Mouse (Mus musculus) bone marrow, adult 2 months (tissue): Measurements from ENCODE around the gene Mrpl48. TPM values are rescaled to one million over a fixed set of nuclear protein-coding genes. Genes with fewer than 3 reads are reported as not detected.
A peak's percentile ranks its signal among the peaks of the same experiment; 100 is the strongest.

Source experiments
- H3K27ac ChIP-seq: fragments of 200-500 bp; 2 replicates; pipeline ENCODE4 v1.5.1; 2012; ENCODE audit warnings: low read depth, mild to moderate bottlenecking, control low read depth, inconsistent platforms, low read length; ENCODE audit not compliant: control insufficient read depth, poor library complexity, insufficient read depth
- H3K4me1 ChIP-seq: fragments of 200-500 bp; 2 replicates; pipeline ENCODE4 v1.6.1; 2011; ENCODE audit warnings: low read length; ENCODE audit not compliant: control insufficient read depth, insufficient read depth
- H3K4me3 ChIP-seq: fragments of 200-500 bp; replicated peaks from 2 replicates; pipeline ENCODE3; 2011; ENCODE audit warnings: mild to moderate bottlenecking, low read depth, low read length, control low read depth; ENCODE audit not compliant: control insufficient read depth
- CTCF ChIP-seq: fragments of 200-500 bp; IDR thresholded peaks from 2 replicates; pipeline ENCODE4 v1.5.1; 2011; ENCODE audit warnings: low read length, control low read depth; ENCODE audit not compliant: control insufficient read depth, insufficient read depth
- POLR2A ChIP-seq: fragments of 200-500 bp; IDR thresholded peaks from 2 replicates; pipeline ENCODE4 v1.6.1; 2011; ENCODE audit warnings: low read depth, mild to moderate bottlenecking, control low read depth, low read length, borderline replicate concordance; ENCODE audit not compliant: control insufficient read depth
- WGBS: fragments of 180-500 bp; shearing (Covaris S2); methylation state at CpG from one replicate; pipeline ENCODE4 v1.1.7; 2018; 5-methylcytosine and 5-hydroxymethylcytosine counted together
- polyA plus RNA-seq: library from polyadenylated mRNA; stranded (reverse); fragments of >200 nt; gene quantifications from 2 replicates; pipeline ENCODE4 v1.2.4, GENCODE M21; 2011; ENCODE audit warnings: low replicate concordance; ENCODE audit not compliant: missing spikeins, insufficient read depth, insufficient read length

The Mrpl48 gene
- polyA plus RNA-seq, 1 experiment = 37.9 TPM

DNA sequence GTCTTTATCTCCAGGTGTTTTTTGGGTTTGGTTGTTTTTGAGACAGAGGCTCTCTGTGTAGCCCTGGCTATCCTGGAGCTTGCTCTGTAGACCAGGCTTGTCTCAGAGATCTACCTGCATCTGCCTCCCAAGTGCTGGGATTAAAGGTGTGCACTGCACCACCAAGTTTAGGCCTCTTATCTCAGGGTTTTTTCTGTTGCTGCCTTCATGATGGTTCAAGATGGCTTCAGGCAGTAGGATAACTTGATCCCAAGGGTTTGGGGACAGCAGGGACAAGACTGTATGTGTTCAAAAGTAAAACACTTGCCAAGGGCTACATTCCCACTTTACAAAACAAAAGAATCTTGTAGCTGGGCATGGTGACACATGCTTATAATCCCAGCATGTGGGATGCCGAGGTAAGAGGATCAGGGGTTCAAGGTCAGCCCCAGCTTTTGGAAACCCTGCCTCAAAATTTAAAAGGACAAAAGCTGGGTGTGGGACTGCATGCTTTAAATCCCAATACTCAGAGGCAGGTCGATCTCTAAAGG is 106.2 kb downstream of the Mrpl48 start:
- Histone ChIP-seq H3K27ac (peak overlapping the region; percentile 54; the same call in 1 of the 2 replicates), H3K4me1 (peaks cover 8% of the 10 kb centered on the region), H3K4me3 (no peak overlapping the region)
- no peak for TF ChIP-seq POLR2A
- TF ChIP-seq CTCF = no peak
- 34% methylated on average over 2 of the region's 2 CpGs for WGBS

DNA sequence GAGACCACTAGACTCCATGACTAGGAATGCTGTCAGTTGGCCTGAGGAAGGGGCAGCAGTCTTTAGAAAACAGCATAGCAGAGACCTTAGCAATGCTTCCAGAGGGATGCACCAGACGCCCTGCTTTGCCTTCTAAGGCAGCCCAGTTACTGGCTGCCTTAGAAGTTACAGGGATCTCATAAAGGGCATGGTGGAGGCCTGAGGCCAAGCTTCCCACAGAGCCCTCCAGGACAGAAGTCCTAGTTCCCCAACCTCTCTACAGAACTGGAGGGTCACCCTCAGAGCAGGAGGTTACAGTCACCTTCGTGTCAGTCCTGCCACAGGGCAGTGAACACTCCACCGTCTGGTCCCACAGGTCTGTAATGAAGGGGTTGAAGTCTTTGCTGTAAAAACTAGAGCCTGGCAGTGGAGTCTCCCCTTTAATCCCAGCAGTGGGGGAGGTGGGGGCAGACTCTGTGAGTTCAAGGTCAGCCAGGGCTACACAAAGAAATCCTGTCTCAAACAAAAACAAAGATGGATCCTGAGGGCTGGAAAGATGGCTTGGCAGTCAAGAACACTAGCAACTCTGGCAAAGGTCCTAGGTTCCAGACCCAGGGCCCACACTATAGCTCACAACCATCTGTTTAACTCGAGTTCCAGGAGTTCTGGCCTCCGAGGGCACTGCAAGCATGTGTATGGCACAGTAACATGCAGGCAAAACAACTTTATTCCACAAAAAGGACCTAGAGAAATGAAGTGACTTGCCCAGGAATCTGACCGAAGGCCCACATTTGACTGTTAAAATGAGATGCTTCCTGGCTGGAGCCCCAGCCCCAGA is 106.9 kb downstream of the Mrpl48 start:
- no peak for TF ChIP-seq CTCF
- TF ChIP-seq POLR2A = 0 out of 2 replicates have a peak, but pooled peaks have one; percentile 26
- peak overlapping the region; percentile 35 for H3K27ac ChIP-seq
- no peak overlapping the region for H3K4me3 ChIP-seq
- 58% methylated on average over 6 of the region's 6 CpGs for WGBS
- peaks cover 8% of the 10 kb centered on the region for H3K4me1 ChIP-seq

DNA sequence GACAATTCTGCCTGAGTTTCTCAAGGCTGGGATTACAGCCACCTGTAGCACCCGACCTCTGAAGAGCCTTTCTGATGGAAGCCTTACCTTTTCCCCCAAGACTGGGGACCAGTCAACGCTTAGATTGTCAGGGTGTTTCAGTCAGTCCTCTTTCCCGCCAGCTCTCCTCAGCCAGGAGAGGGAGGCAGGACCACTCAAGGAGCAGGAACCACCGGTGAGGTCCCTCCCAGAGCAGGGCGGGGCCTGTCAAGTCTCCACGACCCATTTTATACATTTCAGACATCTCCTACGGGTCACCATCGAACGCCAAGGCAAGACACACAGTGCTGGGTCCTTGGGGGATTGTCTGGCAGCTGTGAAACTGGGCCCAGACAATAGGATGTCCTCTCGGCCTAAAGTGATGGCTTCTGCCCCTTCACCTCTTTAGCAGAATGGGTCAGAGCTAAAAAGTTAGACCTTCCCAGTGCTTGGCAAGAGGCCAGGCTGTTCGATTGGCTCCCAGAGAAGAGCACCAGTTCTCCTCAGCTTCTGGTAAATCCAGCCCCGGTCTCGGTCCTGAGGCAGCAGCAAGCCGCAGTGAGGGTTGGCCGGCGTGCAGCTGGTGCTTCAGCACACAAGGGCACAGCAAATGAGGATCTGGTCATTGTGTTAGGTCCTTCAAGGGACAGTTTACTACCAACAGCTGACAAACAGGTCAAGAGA is 107.7 kb downstream of the Mrpl48 start:
- peak; percentile 68; the same call in 1 of the 2 replicates for TF ChIP-seq POLR2A
- TF ChIP-seq CTCF = no peak
- WGBS = 64% methylated on average over 16 of the region's 16 CpGs
- Histone ChIP-seq H3K4me1 (peaks cover 8% of the 10 kb centered on the region), H3K27ac (peak overlapping the region; percentile 35), H3K4me3 (no peak overlapping the region)

GRCm38 (mm10) chr7:100499465-100499864 is 108.6 kb downstream of the Mrpl48 start:
- Histone ChIP-seq H3K27ac (no peak overlapping the region), H3K4me3 (no peak overlapping the region), H3K4me1 (peaks cover 8% of the 10 kb centered on the region)
- no peak for TF ChIP-seq POLR2A
- no peak for TF ChIP-seq CTCF

DNA sequence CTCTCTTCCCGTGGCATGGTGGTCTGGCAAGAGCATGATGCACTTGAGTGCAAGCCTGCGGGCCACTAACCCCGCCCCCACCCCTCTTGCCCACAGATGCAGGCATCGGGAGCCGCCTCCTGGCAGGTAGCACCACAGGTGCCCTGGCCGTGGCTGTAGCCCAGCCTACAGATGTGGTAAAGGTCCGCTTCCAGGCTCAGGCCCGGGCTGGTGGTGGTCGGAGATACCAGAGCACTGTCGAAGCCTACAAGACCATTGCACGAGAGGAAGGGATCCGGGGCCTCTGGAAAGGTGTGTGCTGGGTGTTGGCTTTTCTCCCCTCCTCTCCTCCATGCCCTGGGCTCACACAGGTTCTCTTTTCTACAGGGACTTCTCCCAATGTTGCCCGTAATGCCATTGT is 110.1 kb downstream of the Mrpl48 start:
- no peak; the same call in 1 of the 2 replicates for TF ChIP-seq POLR2A
- TF ChIP-seq CTCF = no peak
- Histone ChIP-seq H3K4me3 (no peak overlapping the region), H3K4me1 (peaks cover 6% of the 10 kb centered on the region), H3K27ac (no peak overlapping the region)
- WGBS = 92% methylated on average over 13 of the region's 13 CpGs

DNA sequence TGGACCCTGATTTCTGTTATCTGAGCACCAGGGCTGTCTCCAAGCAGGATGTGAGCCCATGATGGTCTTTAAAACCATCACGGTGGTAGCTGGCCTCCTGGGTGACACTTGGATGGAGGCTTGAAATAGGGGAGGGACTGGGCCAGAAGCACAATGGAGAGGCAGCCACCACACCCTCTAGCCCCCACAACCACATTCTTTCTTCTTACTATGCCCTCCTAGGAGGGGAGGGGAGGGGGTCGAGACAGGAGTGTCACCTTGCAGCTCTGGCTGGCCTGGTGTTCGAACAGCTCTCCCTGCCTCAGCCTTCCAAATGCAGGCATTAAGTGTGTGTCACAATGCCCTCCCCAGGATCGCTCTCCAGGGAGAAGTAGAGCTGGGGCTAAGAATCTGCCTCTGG is 110.7 kb downstream of the Mrpl48 start:
- no peak overlapping the region for H3K4me3 ChIP-seq
- TF ChIP-seq CTCF (no peak), POLR2A (no peak)
- peaks cover 1% of the 10 kb centered on the region; the same call in 1 of the 2 replicates for H3K4me1 ChIP-seq
- WGBS = 87% methylated on average over 4 of the region's 4 CpGs
- H3K27ac ChIP-seq = no peak overlapping the region

DNA sequence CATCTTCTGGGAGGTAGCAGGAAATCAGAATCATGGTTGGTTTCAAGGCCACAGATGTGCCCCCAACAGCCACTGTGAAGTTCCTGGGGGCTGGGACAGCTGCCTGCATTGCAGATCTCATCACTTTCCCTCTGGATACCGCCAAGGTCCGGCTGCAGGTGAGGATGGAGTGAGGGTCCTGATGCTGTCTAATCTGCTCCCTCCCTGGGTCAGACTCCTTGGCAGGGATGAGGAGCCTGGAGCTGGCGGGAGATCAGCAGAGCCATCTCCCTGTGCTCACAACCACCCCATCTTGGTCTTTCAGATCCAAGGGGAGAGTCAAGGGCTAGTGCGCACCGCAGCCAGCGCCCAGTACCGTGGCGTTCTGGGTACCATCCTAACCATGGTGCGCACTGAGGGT is 111.3 kb downstream of the Mrpl48 start:
- H3K4me1 ChIP-seq = no peaks in the 10 kb centered on the region; the same call in 1 of the 2 replicates
- H3K27ac ChIP-seq = peak overlapping the region; percentile 92
- H3K4me3 ChIP-seq = no peak overlapping the region
- TF ChIP-seq CTCF (no peak), POLR2A (peak; percentile 17; the same call in 1 of the 2 replicates)
- 96% methylated on average over 9 of the region's 9 CpGs for WGBS

- Histone ChIP-seq H3K4me3 (peak overlapping the region; percentile 65), H3K4me1 (no peaks in the 10 kb centered on the region; the same call in 1 of the 2 replicates), H3K27ac (peak overlapping the region; percentile 92)
- no peak for TF ChIP-seq POLR2A
- TF ChIP-seq CTCF = no peak
- WGBS = 57% methylated on average over 6 of the region's 6 CpGs
These were observed 111.7 kb downstream of the Mrpl48 start for GRCm38 (mm10) chr7:100496371-100496770.

Other genes with a start within 250 kb of the Mrpl48 start
- gene C2cd3, start 236.1 kb downstream of the Mrpl48 start, polyA plus RNA-seq = 18.1 and 24.7 TPM in 2 replicates
- gene Ppme1, start 236.0 kb downstream of the Mrpl48 start, polyA plus RNA-seq = 19.5 and 23.6 TPM in 2 replicates
- gene Ucp3, start 135.3 kb downstream of the Mrpl48 start, polyA plus RNA-seq = 0.77 TPM in 1 of 2 replicates, not detected in the other
- gene Ucp2, start 115.0 kb downstream of the Mrpl48 start, polyA plus RNA-seq = 557 and 572 TPM in 2 replicates
- 3.4 and 4.5 TPM in 2 replicates for gene Dnajb13, start 93.3 kb downstream of the Mrpl48 start, polyA plus RNA-seq
- 3.5 and 7.4 TPM in 2 replicates for gene Coa4, start 71.2 kb downstream of the Mrpl48 start, polyA plus RNA-seq
- 24.9 and 34.8 TPM in 2 replicates for gene Rab6a, start 891 bp downstream of the Mrpl48 start, polyA plus RNA-seq
- 3.3 TPM in 1 of 2 replicates, not detected in the other for gene Plekhb1, start 54.1 kb upstream of the Mrpl48 start, polyA plus RNA-seq
- 5.0 and 11.7 TPM in 2 replicates for gene Fam168a, start 98.3 kb upstream of the Mrpl48 start, polyA plus RNA-seq